Mouse (Mus musculus) stomach, postnatal 0 days (tissue): ENCODE results near the gene Dyrk3.

Experiments used
- CTCF ChIP-seq: IDR thresholded peaks from 2 replicates; pipeline ENCODE4 v1.5.1; 2016; ENCODE audit warnings: antibody characterized with exemption, low read depth, mild to moderate bottlenecking, moderate library complexity
- EP300 ChIP-seq: optimal IDR thresholded peaks from 2 replicates; pipeline ENCODE3; 2016; ENCODE audit warnings: antibody characterized with exemption

GRCm38 (mm10) chr1:131089525-131090127 lies 48.5 kb downstream of the Dyrk3 start:
- TF ChIP-seq CTCF (no peak), EP300 (no peak)
